7 mouse cellular contexts compared by ENCODE assay signal in genomic region chr12:112012511-112013270, GRCm38 (mm10). TPM values are rescaled to one million over a fixed set of nuclear protein-coding genes. Genes with fewer than 3 reads are reported as not detected.
DNase-seq lines count a peak whose midpoint lies in the region; ATAC-seq and TF ChIP-seq lines count a peak whose summit lies in the region.

No protein-coding gene starts in this region.

- H3K4me1 ChIP-seq in embryonic facial prominence, embryonic 11.5 days (ENCODE audit: control insufficient read depth, insufficient read depth, low read length): no peaks in the 10 kb centered on the region
- H3K4me1 ChIP-seq in intestine, postnatal 0 days (replicated peaks; ENCODE audit: control insufficient read depth, insufficient read depth, low read length): no peaks in the 10 kb centered on the region
- peaks cover 18% of the 10 kb centered on the region for H3K4me1 ChIP-seq in midbrain, embryonic 10.5 days

- peak overlapping the region; percentile 40 for H3K4me2 ChIP-seq in embryonic facial prominence, embryonic 11.5 days (ENCODE audit: low read depth, low read length)
- H3K4me2 ChIP-seq in intestine, postnatal 0 days (replicated peaks; ENCODE audit: low read depth): no peak overlapping the region; the same call in 1 of the 2 replicates

- DNase-seq in ZHBTc4 (ENCODE audit: low read depth, low spot score): peak; percentile 57
- peak; percentile 65 for DNase-seq in embryonic facial prominence, embryonic 11.5 days (ENCODE audit: low spot score)
- peak; percentile 73 for DNase-seq in midbrain, embryonic 10.5 days (ENCODE audit: low spot score)
- no peak for DNase-seq in spleen, postnatal 14 days (ENCODE audit: low spot score in 2 of 2)
- no peak for DNase-seq in lung, postnatal 36 days

- H3K9me3 ChIP-seq in embryonic facial prominence, embryonic 11.5 days (replicated peaks; ENCODE audit: control insufficient read depth, low read length): no peaks in the 10 kb centered on the region
- no peaks in the 10 kb centered on the region for H3K9me3 ChIP-seq in intestine, postnatal 0 days (ENCODE audit: control insufficient read depth)
- H3K9me3 ChIP-seq in midbrain, embryonic 10.5 days (replicated peaks): no peaks in the 10 kb centered on the region

- H3K36me3 ChIP-seq in embryonic facial prominence, embryonic 11.5 days (replicated peaks; ENCODE audit: control insufficient read depth, insufficient read depth, low read depth, low read length): no peaks in the 10 kb centered on the region
- H3K36me3 ChIP-seq in intestine, postnatal 0 days (ENCODE audit: control insufficient read depth, insufficient read depth): no peaks in the 10 kb centered on the region
- H3K36me3 ChIP-seq in midbrain, embryonic 10.5 days: no peaks in the 10 kb centered on the region

- H3K9ac ChIP-seq in embryonic facial prominence, embryonic 11.5 days (replicated peaks; ENCODE audit: low read length): peak overlapping the region; percentile 51
- H3K9ac ChIP-seq in intestine, postnatal 0 days (ENCODE audit: low read depth, low read length): no peak overlapping the region

- TF ChIP-seq CTCF in intestine, postnatal 0 days (IDR thresholded peaks at IDR 0.05; ENCODE audit: low read depth): no peak

- ATAC-seq in embryonic facial prominence, embryonic 11.5 days (replicated peaks; ENCODE audit: insufficient number of reproducible peaks, low FRiP score, low TSS enrichment, low read depth): peak; percentile 78
- ATAC-seq in intestine, postnatal 0 days: 0 out of 2 replicates have a peak, but pooled peaks have one; percentile 13
- no peak for ATAC-seq in frontal cortex, adult (ENCODE audit: low TSS enrichment)

- whole genome bisulfite sequencing in embryonic facial prominence, embryonic 11.5 days: 32% methylated on average over 12 of the region's 12 CpGs
- WGBS in intestine, postnatal 0 days: 42% methylated on average over 12 of the region's 12 CpGs
- 26% methylated on average over 12 of the region's 12 CpGs for WGBS in midbrain, embryonic 10.5 days

- H3K27me3 ChIP-seq in embryonic facial prominence, embryonic 11.5 days (ENCODE audit: control insufficient read depth, insufficient read depth, low read length): no peaks in the 10 kb centered on the region
- H3K27me3 ChIP-seq in intestine, postnatal 0 days (replicated peaks; ENCODE audit: control insufficient read depth, insufficient read depth, low read length): no peaks in the 10 kb centered on the region
- no peaks in the 10 kb centered on the region for H3K27me3 ChIP-seq in midbrain, embryonic 10.5 days (ENCODE audit: low read depth, poor library complexity, severe bottlenecking)

- peak overlapping the region; percentile 12; the same call in 1 of the 2 replicates for H3K4me3 ChIP-seq in embryonic facial prominence, embryonic 11.5 days (ENCODE audit: low read depth, low read length)
- no peak overlapping the region for H3K4me3 ChIP-seq in intestine, postnatal 0 days (ENCODE audit: low read depth, low read length)
- peak overlapping the region; percentile 48 for H3K4me3 ChIP-seq in midbrain, embryonic 10.5 days

- peak overlapping the region; percentile 67 for H3K27ac ChIP-seq in embryonic facial prominence, embryonic 11.5 days (replicated peaks; ENCODE audit: low read depth, low read length)
- no peak overlapping the region for H3K27ac ChIP-seq in intestine, postnatal 0 days (ENCODE audit: low read depth, low read length)
- peak overlapping the region; percentile 88 for H3K27ac ChIP-seq in midbrain, embryonic 10.5 days (replicated peaks)

RNA-seq across cellular contexts. Expression of gene Rd3l, which starts 31.6 kb away (rescaled TPM):
- not detected in 2 replicates for polyA plus RNA-seq in embryonic facial prominence, embryonic 11.5 days (2014; fragmentation: Nextera tagmentation; extraction: Ambion mirVana)
- polyA plus RNA-seq in intestine, postnatal 0 days (2015; fragmentation: Nextera tagmentation; extraction: Ambion mirVana): not detected in 2 replicates
- not detected in 2 replicates for polyA plus RNA-seq in midbrain, embryonic 10.5 days (2016; fragmentation: Nextera tagmentation; extraction: Ambion mirVana)

RNA-seq across cellular contexts. Expression of gene Tdrd9, which starts 41.3 kb away (rescaled TPM):
- 0.85 and 1.4 TPM in 2 replicates for polyA plus RNA-seq in embryonic facial prominence, embryonic 11.5 days (2014; fragmentation: Nextera tagmentation; extraction: Ambion mirVana)
- polyA plus RNA-seq in intestine, postnatal 0 days (2015; fragmentation: Nextera tagmentation; extraction: Ambion mirVana): 0.04 TPM in 1 of 2 replicates, not detected in the other
- polyA plus RNA-seq in midbrain, embryonic 10.5 days (2016; fragmentation: Nextera tagmentation; extraction: Ambion mirVana): 1.0 TPM in 2 replicates

RNA-seq across cellular contexts. Expression of gene Atp5mpl, which starts 45.9 kb away (rescaled TPM):
- 577 and 608 TPM in 2 replicates for polyA plus RNA-seq in embryonic facial prominence, embryonic 11.5 days (2014; fragmentation: Nextera tagmentation; extraction: Ambion mirVana)
- 1,268 and 1,348 TPM in 2 replicates for polyA plus RNA-seq in intestine, postnatal 0 days (2015; fragmentation: Nextera tagmentation; extraction: Ambion mirVana)
- 559 and 585 TPM in 2 replicates for polyA plus RNA-seq in midbrain, embryonic 10.5 days (2016; fragmentation: Nextera tagmentation; extraction: Ambion mirVana)

Comparison
In these comparisons a context has a peak if more than half of its experiments do, and no peak if none do; other contexts are left out.
1. DNase-seq: peak in ZHBTc4 (single experiment), embryonic facial prominence, embryonic 11.5 days (single experiment) and midbrain, embryonic 10.5 days (single experiment); none in spleen, postnatal 14 days (0 of 2) and lung, postnatal 36 days (single experiment).